ENCODE assay signal across 24 mouse cellular contexts in genomic region chr8:125500005-125500404, GRCm38 (mm10).
DNase-seq lines count a peak whose midpoint lies in the region; ATAC-seq lines count a peak whose summit lies in the region.
"Had no signal": no experiment of that assay in that cellular context is flagged by ENCODE, and none has a peak within 500 bp of the region (broad histone marks: within the 10 kb centered on the region; RNA-seq: fewer than 3 reads in every experiment).

No protein-coding gene starts in this region.

- H3K4me1 ChIP-seq in embryonic facial prominence, embryonic 11.5 days (ENCODE audit: control insufficient read depth, insufficient read depth, low read length), result peaks cover 3% of the 10 kb centered on the region; the same call in 1 of the 2 replicates
- peaks cover 65% of the 10 kb centered on the region for H3K4me1 ChIP-seq in embryonic facial prominence, embryonic 10.5 days
- H3K4me1 ChIP-seq in heart, embryonic 14.5 days (ENCODE audit: control insufficient read depth in 2 of 2, insufficient read depth in 2 of 2, low read length in 2 of 2), result peaks cover 41 to 73% of the 10 kb centered on the region in 2 experiments
- peaks cover 43% of the 10 kb centered on the region for H3K4me1 ChIP-seq in midbrain, embryonic 15.5 days
- H3K4me1 ChIP-seq in midbrain, embryonic 14.5 days (ENCODE audit: control insufficient read depth, insufficient read depth, low read length), result peaks cover 35% of the 10 kb centered on the region
- H3K4me1 ChIP-seq in limb, embryonic 13.5 days, result peaks cover 54% of the 10 kb centered on the region

- DNase-seq in embryonic facial prominence, embryonic 11.5 days (ENCODE audit: low spot score), result peak; percentile 38
- no peak for DNase-seq in embryonic facial prominence, embryonic 10.5 days (ENCODE audit: low spot score)
- no peak for DNase-seq in heart, postnatal 4 days
- DNase-seq in midbrain, embryonic 14.5 days, result no peak
- DNase-seq in frontal cortex, postnatal 25 days (ENCODE audit: low spot score in 2 of 2), result no peak
- DNase-seq: adrenal gland, postnatal 14 days; cerebellum, adult 8-10 months; cerebellum, postnatal 36 days; kidney, adult 2 months; kidney, postnatal 10 days; left cerebral cortex, postnatal 4 days; lung, embryonic 14.5 days; right cerebral cortex, adult 18-20 months; thymus, adult 18-20 months; thymus, postnatal 36 days had no signal

- no peaks in the 10 kb centered on the region for H3K36me3 ChIP-seq in embryonic facial prominence, embryonic 11.5 days (replicated peaks; ENCODE audit: control insufficient read depth, insufficient read depth, low read depth, low read length)
- no peaks in the 10 kb centered on the region for H3K36me3 ChIP-seq in embryonic facial prominence, embryonic 10.5 days (replicated peaks)
- H3K36me3 ChIP-seq in heart, embryonic 14.5 days (ENCODE audit: control insufficient read depth, insufficient read depth, low read length), result 0 out of 2 replicates have a peak, but pooled peaks cover 3% of the 10 kb centered on the region
- no peaks in the 10 kb centered on the region for H3K36me3 ChIP-seq in midbrain, embryonic 15.5 days (replicated peaks)
- no peaks in the 10 kb centered on the region for H3K36me3 ChIP-seq in midbrain, embryonic 14.5 days (ENCODE audit: control insufficient read depth, insufficient read depth, low read length)
- H3K36me3 ChIP-seq in limb, embryonic 13.5 days, result no peaks in the 10 kb centered on the region
- H3K36me3 ChIP-seq: hindbrain, embryonic 15.5 days; midbrain, embryonic 12.5 days had no signal

- H3K4me3 ChIP-seq in embryonic facial prominence, embryonic 11.5 days (ENCODE audit: low read depth, low read length), result no peak overlapping the region
- no peak overlapping the region for H3K4me3 ChIP-seq in embryonic facial prominence, embryonic 10.5 days
- no peak overlapping the region for H3K4me3 ChIP-seq in heart, embryonic 14.5 days (ENCODE audit: control insufficient read depth in 1 of 2, insufficient read depth in 1 of 2, low read depth in 1 of 2, low read length in 2 of 2)
- H3K4me3 ChIP-seq in midbrain, embryonic 15.5 days, result no peak overlapping the region
- H3K4me3 ChIP-seq in midbrain, embryonic 14.5 days (replicated peaks; ENCODE audit: low read depth, low read length), result no peak overlapping the region
- H3K4me3 ChIP-seq in limb, embryonic 13.5 days, result no peak overlapping the region
- H3K4me3 ChIP-seq: erythroblast, embryonic 14.5 days; hindbrain, embryonic 15.5 days; midbrain, embryonic 12.5 days; myocyte had no signal

- 60% methylated on average over 5 of the region's 5 CpGs for WGBS in embryonic facial prominence, embryonic 11.5 days
- 77% methylated on average over 5 of the region's 5 CpGs for WGBS in embryonic facial prominence, embryonic 10.5 days
- 65% methylated on average over 5 of the region's 5 CpGs for WGBS in heart, embryonic 14.5 days
- WGBS in midbrain, embryonic 15.5 days, result 31% methylated on average over 5 of the region's 5 CpGs
- 24% methylated on average over 5 of the region's 5 CpGs for WGBS in midbrain, embryonic 14.5 days
- WGBS in limb, embryonic 13.5 days, result 34% methylated on average over 5 of the region's 5 CpGs

- no peak overlapping the region for H3K27ac ChIP-seq in embryonic facial prominence, embryonic 11.5 days (replicated peaks; ENCODE audit: low read depth, low read length)
- H3K27ac ChIP-seq in embryonic facial prominence, embryonic 10.5 days (replicated peaks), result no peak overlapping the region
- peak overlapping the region in 1 of 2 experiments; percentile 62; a peak in 2 of 4 replicates for H3K27ac ChIP-seq in heart, embryonic 14.5 days (replicated peaks in 1 of 2; ENCODE audit: control insufficient read depth in 1 of 2, insufficient read depth in 1 of 2, low read depth in 2 of 2, low read length in 2 of 2)
- peak overlapping the region; percentile 43; the same call in 1 of the 2 replicates for H3K27ac ChIP-seq in midbrain, embryonic 15.5 days
- H3K27ac ChIP-seq in midbrain, embryonic 14.5 days (replicated peaks; ENCODE audit: low read depth, low read length), result no peak overlapping the region
- peak overlapping the region; percentile 39; the same call in 1 of the 2 replicates for H3K27ac ChIP-seq in limb, embryonic 13.5 days
- H3K27ac ChIP-seq: hindbrain, embryonic 15.5 days; liver, embryonic 14.5 days; midbrain, embryonic 12.5 days had no signal

- no peaks in the 10 kb centered on the region for H3K9me3 ChIP-seq in embryonic facial prominence, embryonic 11.5 days (replicated peaks; ENCODE audit: control insufficient read depth, low read length)
- no peaks in the 10 kb centered on the region for H3K9me3 ChIP-seq in embryonic facial prominence, embryonic 10.5 days
- no peaks in the 10 kb centered on the region for H3K9me3 ChIP-seq in heart, embryonic 14.5 days (ENCODE audit: control insufficient read depth, low read length)
- no peaks in the 10 kb centered on the region for H3K9me3 ChIP-seq in midbrain, embryonic 15.5 days
- no peaks in the 10 kb centered on the region for H3K9me3 ChIP-seq in midbrain, embryonic 14.5 days (ENCODE audit: control insufficient read depth, low read length)
- H3K9me3 ChIP-seq in limb, embryonic 13.5 days, result no peaks in the 10 kb centered on the region
- H3K9me3 ChIP-seq: hindbrain, embryonic 15.5 days; midbrain, embryonic 12.5 days had no signal

- no peaks in the 10 kb centered on the region for H3K27me3 ChIP-seq in embryonic facial prominence, embryonic 11.5 days (ENCODE audit: control insufficient read depth, insufficient read depth, low read length)
- H3K27me3 ChIP-seq in embryonic facial prominence, embryonic 10.5 days (replicated peaks; ENCODE audit: low read depth, poor library complexity, severe bottlenecking), result peaks cover 7% of the 10 kb centered on the region; the same call in 1 of the 2 replicates
- H3K27me3 ChIP-seq in heart, embryonic 14.5 days (ENCODE audit: control insufficient read depth, insufficient read depth, low read length), result no peaks in the 10 kb centered on the region
- H3K27me3 ChIP-seq in midbrain, embryonic 15.5 days (replicated peaks), result no peaks in the 10 kb centered on the region
- H3K27me3 ChIP-seq in midbrain, embryonic 14.5 days (ENCODE audit: control insufficient read depth, insufficient read depth, low read length), result no peaks in the 10 kb centered on the region
- H3K27me3 ChIP-seq in limb, embryonic 13.5 days, result no peaks in the 10 kb centered on the region
- H3K27me3 ChIP-seq: hindbrain, embryonic 15.5 days; midbrain, embryonic 12.5 days had no signal

- no peak overlapping the region for H3K4me2 ChIP-seq in embryonic facial prominence, embryonic 11.5 days (ENCODE audit: low read depth, low read length)
- H3K4me2 ChIP-seq in heart, embryonic 14.5 days (ENCODE audit: low read length), result peak overlapping the region; percentile 40; the same call in 1 of the 2 replicates
- no peak overlapping the region for H3K4me2 ChIP-seq in midbrain, embryonic 15.5 days
- no peak overlapping the region for H3K4me2 ChIP-seq in midbrain, embryonic 14.5 days (ENCODE audit: low read length)
- no peak overlapping the region for H3K4me2 ChIP-seq in limb, embryonic 13.5 days (replicated peaks)
- H3K4me2 ChIP-seq: hindbrain, embryonic 15.5 days; lung, embryonic 14.5 days; midbrain, embryonic 12.5 days had no signal

- H3K9ac ChIP-seq in embryonic facial prominence, embryonic 11.5 days (replicated peaks; ENCODE audit: low read length), result no peak overlapping the region
- peak overlapping the region; percentile 34; the same call in 1 of the 2 replicates for H3K9ac ChIP-seq in heart, embryonic 14.5 days (ENCODE audit: low read length)
- no peak overlapping the region for H3K9ac ChIP-seq in midbrain, embryonic 15.5 days
- no peak overlapping the region for H3K9ac ChIP-seq in midbrain, embryonic 14.5 days (replicated peaks; ENCODE audit: low read length)
- H3K9ac ChIP-seq in limb, embryonic 13.5 days, result no peak overlapping the region
- H3K9ac ChIP-seq: hindbrain, embryonic 15.5 days; liver, embryonic 14.5 days; lung, embryonic 14.5 days; midbrain, embryonic 12.5 days had no signal

- ATAC-seq in embryonic facial prominence, embryonic 11.5 days (replicated peaks; ENCODE audit: insufficient number of reproducible peaks, low FRiP score, low TSS enrichment, low read depth), result no peak
- ATAC-seq in heart, embryonic 14.5 days (ENCODE audit: insufficient number of reproducible peaks, insufficient read depth, low FRiP score, low read depth), result no peak
- ATAC-seq in midbrain, embryonic 15.5 days (replicated peaks), result no peak
- ATAC-seq in midbrain, embryonic 14.5 days (ENCODE audit: low FRiP score, low TSS enrichment), result no peak
- no peak for ATAC-seq in limb, embryonic 13.5 days (ENCODE audit: low FRiP score, low read depth)
- ATAC-seq: forebrain, embryonic 14.5 days had no signal

Comparison
In these comparisons a context has a peak if more than half of its experiments do, and no peak if none do; other contexts are left out.
1. H3K27ac ChIP-seq: peak in midbrain, embryonic 15.5 days (single experiment) and limb, embryonic 13.5 days (single experiment); none in embryonic facial prominence, embryonic 11.5 days (single experiment), embryonic facial prominence, embryonic 10.5 days (single experiment) and midbrain, embryonic 14.5 days (single experiment).